Mouse (Mus musculus) limb, embryonic 15.5 days (tissue): ENCODE results near the gene Gm9958. TPM values are rescaled to one million over a fixed set of nuclear protein-coding genes. Genes with fewer than 3 reads are reported as not detected.
A peak's percentile ranks its signal among the peaks of the same experiment; 100 is the strongest.

ENCODE experiments used
- ATAC-seq: fragments of 200-750 bp; cut with Nextera tagmentation; 2 replicates; pipeline ENCODE4 v1.8.0; 2017; ENCODE audit warnings: low read depth, moderate TSS enrichment; ENCODE audit not compliant: insufficient number of reproducible peaks, low FRiP score, low TSS enrichment
- H3K27ac ChIP-seq: fragments of 300-500 bp; sonication (generic); 2 replicates; pipeline ENCODE4 v1.5.1; 2015; ENCODE audit warnings: moderate library complexity, mild to moderate bottlenecking, inconsistent platforms
- H3K27me3 ChIP-seq: fragments of 300-500 bp; sonication (generic); 2 replicates; pipeline ENCODE4 v1.6.1; 2015; ENCODE audit warnings: inconsistent platforms
- H3K36me3 ChIP-seq: fragments of 300-500 bp; sonication (generic); 2 replicates; pipeline ENCODE4 v1.6.1; 2015; ENCODE audit warnings: inconsistent platforms
- H3K4me1 ChIP-seq: fragments of 300-500 bp; sonication (generic); 2 replicates; pipeline ENCODE4 v1.6.1; 2015; ENCODE audit warnings: inconsistent platforms
- H3K4me2 ChIP-seq: fragments of 300-500 bp; sonication (generic); 2 replicates; pipeline ENCODE4 v1.6.1; 2015; ENCODE audit warnings: mild to moderate bottlenecking, inconsistent platforms
- H3K4me3 ChIP-seq: fragments of 300-500 bp; sonication (generic); 2 replicates; pipeline ENCODE4 v1.5.1; 2015; ENCODE audit warnings: mild to moderate bottlenecking, inconsistent platforms
- H3K9ac ChIP-seq: fragments of 300-500 bp; sonication (generic); 2 replicates; pipeline ENCODE4 v1.6.1; 2015; ENCODE audit warnings: inconsistent platforms
- H3K9me3 ChIP-seq: fragments of 300-500 bp; sonication (generic); 2 replicates; pipeline ENCODE4 v1.6.1; 2016; ENCODE audit warnings: inconsistent platforms
- WGBS: fragments of 180-500 bp; shearing (Covaris S2); methylation state at CpG from one replicate; pipeline ENCODE4 v1.1.7; 2015; 5-methylcytosine and 5-hydroxymethylcytosine counted together
- polyA plus RNA-seq: library from polyadenylated mRNA; unstranded; fragments of >200 nt; fragmentation: Nextera tagmentation; extraction: Ambion mirVana; gene quantifications from 2 replicates; pipeline ENCODE4 v1.2.1, GENCODE M21; 2015

Gene Gm9958
- polyA plus RNA-seq, 1 experiment from 2014 or later, result 5.6 TPM

DNA sequence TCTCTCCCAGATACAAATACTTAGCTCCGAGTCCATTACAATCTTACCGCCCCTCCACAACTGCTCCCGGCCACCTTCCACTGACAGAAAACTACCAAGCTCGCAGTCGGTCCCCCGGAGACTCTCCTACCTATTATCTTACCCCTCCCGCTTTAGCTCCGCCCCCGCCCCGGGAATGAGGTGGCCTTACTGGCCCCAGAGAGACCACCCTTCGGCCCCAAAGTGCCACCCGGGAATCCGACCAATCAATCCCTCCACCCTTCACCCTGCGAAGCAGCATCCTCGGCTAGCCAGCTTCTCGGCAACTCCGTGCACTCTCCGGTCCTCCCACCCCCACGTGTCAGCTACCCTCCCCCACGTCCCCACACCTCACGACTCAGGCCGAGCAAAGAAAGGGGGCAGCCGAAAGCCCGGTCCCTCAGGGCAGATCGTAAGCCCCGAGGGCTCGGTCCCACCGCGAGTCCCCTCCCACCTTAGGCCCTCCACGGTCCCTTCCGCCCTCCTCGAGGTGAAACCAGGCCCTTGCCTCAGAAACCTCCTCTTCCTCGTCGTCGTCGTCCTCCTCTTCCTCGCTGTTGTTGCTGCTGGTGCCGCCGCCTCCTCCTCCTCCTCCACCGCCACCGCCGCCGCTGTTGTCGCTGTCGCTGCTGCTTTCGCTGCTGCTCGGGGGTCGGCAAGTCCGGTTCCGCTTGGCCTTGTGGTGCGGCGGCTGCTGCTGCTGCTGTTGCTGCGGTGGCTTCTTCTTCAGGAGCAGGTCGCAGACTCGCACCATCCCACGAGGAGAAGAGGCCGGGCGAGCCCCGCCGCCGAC, 1.7 kb upstream of the Gm9958 start:
- Histone ChIP-seq H3K36me3 (no peaks in the 10 kb centered on the region), H3K4me3 (peak overlapping the region; percentile 89), H3K4me2 (peak overlapping the region; percentile 60), H3K27me3 (no peaks in the 10 kb centered on the region), H3K9ac (peak overlapping the region; percentile 91), H3K27ac (peak overlapping the region; percentile 99), H3K4me1 (peaks cover 17% of the 10 kb centered on the region), H3K9me3 (no peaks in the 10 kb centered on the region)
- under 1% methylated on average over 49 of the region's 61 CpGs for WGBS
- ATAC-seq, result 0 out of 2 replicates have a peak, but pooled peaks have one; percentile 15

DNA sequence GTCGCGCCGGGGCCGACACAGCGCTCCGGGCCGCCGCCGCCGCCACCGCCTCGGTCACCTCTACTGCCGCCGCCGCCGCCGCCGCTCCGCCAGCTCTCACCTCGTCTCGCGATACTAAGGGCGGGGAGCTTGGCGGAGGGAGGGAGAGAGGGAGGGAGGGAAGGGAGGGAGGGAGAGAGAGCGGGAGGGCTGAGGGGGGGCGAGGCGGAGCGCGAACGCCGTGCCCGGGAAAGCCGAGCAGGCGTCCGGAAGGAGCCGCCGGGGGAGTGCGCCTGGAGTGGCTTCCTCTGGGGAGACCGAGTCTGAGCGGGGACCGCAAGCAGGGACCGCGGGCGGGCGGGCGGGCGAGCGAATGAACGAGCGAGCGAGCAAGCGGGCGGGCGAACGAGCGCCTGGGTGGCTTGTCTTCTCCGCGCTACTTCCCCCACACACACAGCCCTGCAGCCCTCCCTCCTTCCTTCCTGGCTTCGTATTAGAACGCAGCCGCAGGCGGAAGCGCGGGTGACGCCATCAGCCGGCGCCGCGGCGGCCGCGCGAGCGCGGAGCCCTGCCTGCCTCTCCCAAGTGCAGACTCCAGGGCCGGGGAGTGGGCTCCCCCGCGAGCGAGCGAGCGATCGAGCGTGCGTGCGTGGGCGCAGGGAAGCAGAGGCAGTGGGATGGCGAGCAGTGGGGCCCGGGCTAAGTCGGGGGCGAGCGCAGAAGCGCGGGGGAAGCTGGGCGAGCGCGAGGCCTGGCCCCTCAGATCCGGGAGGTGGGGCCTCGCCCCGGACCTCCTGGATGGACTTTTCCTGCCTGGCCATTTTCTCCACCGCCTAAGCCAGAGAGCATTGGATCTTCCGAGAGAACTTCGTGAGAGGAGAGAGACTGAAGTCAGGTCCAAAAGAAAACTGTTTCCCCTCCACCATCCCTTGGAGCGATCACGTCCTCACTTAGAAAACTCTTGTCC, 610 bp upstream of the Gm9958 start, which contains the start of gene Ankrd17:
TSS of gene Ankrd17 (minus strand) at position 457 of the 946 bp plus-strand sequence.
- no peaks in the 10 kb centered on the region for H3K9me3 ChIP-seq
- H3K4me1 ChIP-seq, result peaks cover 17% of the 10 kb centered on the region
- under 1% methylated on average over 84 of the region's 104 CpGs for WGBS
- H3K9ac ChIP-seq, result peak within 1 kb of the TSS; percentile 91
- peak within 1 kb of the TSS; percentile 99 for H3K27ac ChIP-seq
- H3K36me3 ChIP-seq, result no peaks in the 10 kb centered on the region
- H3K27me3 ChIP-seq, result no peaks in the 10 kb centered on the region
- peak within 1 kb of the TSS; percentile 60 for H3K4me2 ChIP-seq
- ATAC-seq, result peak; percentile 96
- peak within 1 kb of the TSS; percentile 89 for H3K4me3 ChIP-seq

DNA sequence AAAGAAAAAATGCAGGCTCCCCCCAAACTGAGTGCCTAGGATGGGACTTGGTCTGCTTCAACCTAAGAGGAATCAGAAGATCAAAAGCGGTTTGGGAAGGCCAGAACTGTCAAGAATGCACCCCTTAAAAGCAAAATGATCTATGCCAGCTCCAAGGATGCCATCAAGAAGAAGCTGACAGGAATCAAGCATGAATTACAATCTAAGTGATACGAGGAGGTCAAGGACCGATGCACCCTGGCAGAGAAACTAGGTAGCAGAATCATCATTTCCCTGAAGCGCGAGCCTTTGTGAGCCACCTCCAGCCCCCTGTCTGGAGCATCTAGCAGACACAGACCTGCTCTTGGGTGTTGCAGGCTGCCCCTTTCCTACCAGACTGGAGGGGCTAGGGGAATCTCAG, 3.4 kb downstream of the Gm9958 start:
- no peak for ATAC-seq
- Histone ChIP-seq H3K36me3 (no peaks in the 10 kb centered on the region), H3K27ac (no peak overlapping the region), H3K4me3 (no peak overlapping the region), H3K4me2 (no peak overlapping the region), H3K9me3 (no peaks in the 10 kb centered on the region), H3K4me1 (peaks cover 4% of the 10 kb centered on the region; the same call in 1 of the 2 replicates), H3K9ac (no peak overlapping the region), H3K27me3 (no peaks in the 10 kb centered on the region)
- 92% methylated on average over 5 of the region's 5 CpGs for whole genome bisulfite sequencing

DNA sequence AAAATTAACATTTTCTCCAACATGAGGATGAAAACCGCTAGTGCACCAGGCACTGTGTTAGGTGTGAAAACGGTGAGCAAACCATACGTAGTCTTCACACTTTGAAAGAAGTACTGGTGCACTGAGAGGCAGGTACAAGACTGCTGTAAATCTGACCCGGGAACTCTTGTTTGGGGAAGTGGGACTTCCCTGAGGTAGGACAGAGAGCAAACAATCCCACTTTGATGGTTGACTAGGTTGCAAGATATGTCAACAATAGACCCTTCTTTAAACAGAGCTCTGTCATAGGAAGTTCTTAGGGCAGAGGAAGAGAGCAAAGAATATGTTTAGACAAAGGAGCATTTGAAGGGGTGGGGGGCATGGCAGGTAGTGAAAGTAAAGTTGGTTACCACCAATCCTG, 6.7 kb downstream of the Gm9958 start:
- no peak for ATAC-seq
- Histone ChIP-seq H3K27ac (no peak overlapping the region), H3K4me3 (no peak overlapping the region), H3K4me1 (no peaks in the 10 kb centered on the region), H3K9ac (no peak overlapping the region), H3K4me2 (no peak overlapping the region), H3K36me3 (no peaks in the 10 kb centered on the region), H3K27me3 (no peaks in the 10 kb centered on the region), H3K9me3 (no peaks in the 10 kb centered on the region)
- WGBS, result 90% methylated on average over 4 of the region's 4 CpGs

DNA sequence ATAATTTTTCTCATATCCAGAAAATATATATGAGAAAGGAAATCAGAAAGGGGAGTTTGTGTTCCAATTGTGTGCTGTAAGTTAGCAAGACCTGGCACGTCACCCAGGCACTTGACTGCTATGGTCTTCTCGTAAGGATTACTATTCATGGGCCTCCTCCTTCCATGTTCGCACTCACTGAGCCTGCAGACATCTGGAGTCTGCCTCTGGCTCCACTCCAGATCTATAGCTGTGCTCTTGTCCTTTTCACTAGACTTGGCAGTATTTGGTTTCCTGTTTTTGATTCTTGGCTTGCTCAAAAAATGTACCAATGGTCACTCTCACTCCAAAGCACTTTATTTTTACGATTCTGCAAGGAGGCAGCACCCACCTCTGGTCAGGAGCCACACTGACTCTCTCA, 14.5 kb downstream of the Gm9958 start:
- Histone ChIP-seq H3K9me3 (no peaks in the 10 kb centered on the region), H3K27me3 (no peaks in the 10 kb centered on the region), H3K4me2 (no peak overlapping the region), H3K27ac (no peak overlapping the region), H3K36me3 (no peaks in the 10 kb centered on the region), H3K9ac (no peak overlapping the region), H3K4me3 (no peak overlapping the region), H3K4me1 (no peaks in the 10 kb centered on the region)
- 48% methylated on average over 4 of the region's 4 CpGs for WGBS
- ATAC-seq, result no peak

DNA sequence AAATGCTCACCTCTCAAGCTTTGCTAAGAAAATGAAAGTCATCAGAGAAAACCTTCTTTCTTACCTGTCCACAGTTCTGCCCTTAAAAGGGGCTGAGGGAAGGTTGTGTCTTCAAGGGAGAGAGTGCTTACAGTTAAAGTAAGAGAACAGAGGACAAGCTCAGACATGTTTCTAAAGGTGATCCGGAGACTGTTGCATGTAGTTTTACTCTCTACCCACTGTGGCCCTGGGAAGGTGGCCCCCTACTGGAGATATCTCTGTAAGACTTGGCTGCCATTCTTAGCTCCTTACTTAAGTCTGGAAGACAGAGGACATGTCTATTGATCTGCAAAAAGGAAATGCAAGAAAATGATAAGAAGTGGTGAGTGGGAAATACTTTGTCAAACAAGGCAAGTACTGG, 16.1 kb downstream of the Gm9958 start:
- H3K4me1 ChIP-seq, result no peaks in the 10 kb centered on the region
- ATAC-seq, result no peak

DNA sequence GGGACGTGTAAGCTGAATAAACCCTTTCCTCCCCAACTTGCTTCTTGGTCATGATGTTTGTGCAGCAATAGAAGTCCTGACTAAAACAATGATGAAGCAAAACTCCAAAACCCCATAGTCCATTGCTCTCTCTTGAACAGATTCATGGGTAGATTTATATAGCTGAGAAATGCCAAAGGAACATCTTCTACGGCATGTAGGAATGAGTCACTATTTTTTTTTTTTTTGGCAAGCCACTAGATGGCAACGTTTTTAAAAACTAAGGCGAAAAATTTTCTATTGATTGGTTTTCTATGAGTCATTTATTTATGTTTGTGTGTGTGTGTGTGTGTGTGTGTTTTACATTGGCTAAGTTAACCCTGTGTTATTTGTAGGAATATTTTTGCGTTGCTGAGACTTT, 26.8 kb downstream of the Gm9958 start:
- H3K4me1 ChIP-seq, result no peaks in the 10 kb centered on the region
- ATAC-seq, result no peak
- no peak overlapping the region for H3K4me3 ChIP-seq
- H3K27ac ChIP-seq, result no peak overlapping the region
- no peak overlapping the region for H3K4me2 ChIP-seq
- H3K36me3 ChIP-seq, result no peaks in the 10 kb centered on the region
- no peaks in the 10 kb centered on the region for H3K9me3 ChIP-seq
- no peaks in the 10 kb centered on the region for H3K27me3 ChIP-seq
- no peak overlapping the region for H3K9ac ChIP-seq
- 56% methylated on average over 5 of the region's 5 CpGs for WGBS

More for the DNA sequence above, 16.1 kb downstream of the Gm9958 start:
- Histone ChIP-seq H3K36me3 (no peaks in the 10 kb centered on the region), H3K9ac (no peak overlapping the region), H3K4me2 (no peak overlapping the region), H3K27me3 (no peaks in the 10 kb centered on the region), H3K27ac (no peak overlapping the region), H3K4me3 (no peak overlapping the region), H3K9me3 (no peaks in the 10 kb centered on the region)
- WGBS, result 34% methylated on average over 1 of the region's 1 CpGs

DNA sequence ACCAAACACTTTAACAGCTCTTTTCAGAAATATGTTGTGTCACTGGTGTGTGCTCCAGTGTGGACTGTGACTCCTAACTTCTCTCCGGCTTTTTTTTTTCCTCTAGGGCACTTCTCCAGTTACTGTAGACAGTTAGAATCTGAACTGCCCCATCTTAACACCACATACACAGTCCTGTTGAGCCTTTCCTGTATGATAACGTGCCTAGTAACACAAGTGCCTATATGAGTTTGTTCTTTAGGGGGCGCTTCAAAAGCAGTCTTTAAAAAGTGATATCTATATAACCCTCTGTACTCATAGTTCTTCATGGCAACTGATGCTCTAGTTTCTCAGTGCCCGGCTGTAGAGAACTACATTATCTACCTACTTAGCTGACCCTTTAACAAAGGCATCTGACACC, 27.3 kb downstream of the Gm9958 start:
- H3K27me3 ChIP-seq, result no peaks in the 10 kb centered on the region
- no peak overlapping the region for H3K4me2 ChIP-seq
- H3K4me1 ChIP-seq, result no peaks in the 10 kb centered on the region
- no peak overlapping the region for H3K4me3 ChIP-seq
- no peak overlapping the region for H3K9ac ChIP-seq
- H3K36me3 ChIP-seq, result no peaks in the 10 kb centered on the region
- H3K27ac ChIP-seq, result no peak overlapping the region
- no peak for ATAC-seq
- WGBS, result 74% methylated on average over 4 of the region's 4 CpGs
- no peaks in the 10 kb centered on the region for H3K9me3 ChIP-seq

DNA sequence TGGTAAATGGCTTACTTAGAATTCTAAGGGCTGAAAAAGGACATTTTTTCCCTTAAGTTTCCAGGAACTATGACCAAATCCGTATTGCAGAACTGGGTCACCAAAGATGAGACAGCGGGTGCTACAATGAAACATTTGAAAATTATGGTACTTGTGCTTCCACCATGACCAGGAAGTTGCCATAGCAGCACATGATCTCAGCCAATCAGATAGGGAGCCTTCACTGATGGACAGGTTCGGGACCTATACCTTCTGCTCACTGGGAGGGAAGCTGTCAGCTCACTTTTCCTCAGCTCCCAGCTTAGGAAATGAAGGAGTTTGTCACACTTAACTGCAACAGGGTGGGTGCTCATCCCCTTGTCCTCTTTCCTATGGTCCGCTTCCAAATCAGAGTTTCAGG, 29.8 kb downstream of the Gm9958 start:
- WGBS, result 85% methylated on average over 4 of the region's 4 CpGs
- no peak overlapping the region for H3K4me2 ChIP-seq
- no peaks in the 10 kb centered on the region for H3K36me3 ChIP-seq
- H3K27me3 ChIP-seq, result no peaks in the 10 kb centered on the region
- no peak for ATAC-seq
- no peak overlapping the region for H3K27ac ChIP-seq
- H3K4me3 ChIP-seq, result no peak overlapping the region
- H3K9me3 ChIP-seq, result no peaks in the 10 kb centered on the region
- H3K4me1 ChIP-seq, result no peaks in the 10 kb centered on the region
- no peak overlapping the region for H3K9ac ChIP-seq

DNA sequence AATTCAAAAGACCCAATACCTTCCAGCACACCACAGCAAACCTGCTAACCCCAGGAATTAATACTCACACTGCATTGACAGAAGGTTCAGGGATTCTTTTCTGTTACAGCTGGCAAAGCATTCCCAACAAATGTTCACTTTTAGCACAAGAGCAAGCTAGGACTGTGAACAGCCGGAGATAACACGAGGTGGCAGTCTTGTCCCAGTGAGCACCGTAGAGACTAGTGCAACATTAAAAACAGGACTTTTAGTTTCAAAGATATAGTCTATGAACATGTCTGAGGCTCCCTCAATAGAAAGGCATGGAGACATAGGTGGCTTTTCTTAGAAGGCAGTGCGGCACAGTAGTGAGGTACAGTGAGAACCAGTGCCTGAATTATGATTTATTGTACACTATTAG, 38.2 kb downstream of the Gm9958 start:
- H3K4me1 ChIP-seq, result no peaks in the 10 kb centered on the region
- no peak for ATAC-seq
- no peak overlapping the region for H3K27ac ChIP-seq
- no peaks in the 10 kb centered on the region for H3K9me3 ChIP-seq
- H3K4me2 ChIP-seq, result no peak overlapping the region
- no peak overlapping the region for H3K9ac ChIP-seq
- H3K27me3 ChIP-seq, result no peaks in the 10 kb centered on the region
- no peak overlapping the region for H3K4me3 ChIP-seq
- no peaks in the 10 kb centered on the region for H3K36me3 ChIP-seq
- WGBS, result 77% methylated on average over 4 of the region's 4 CpGs

DNA sequence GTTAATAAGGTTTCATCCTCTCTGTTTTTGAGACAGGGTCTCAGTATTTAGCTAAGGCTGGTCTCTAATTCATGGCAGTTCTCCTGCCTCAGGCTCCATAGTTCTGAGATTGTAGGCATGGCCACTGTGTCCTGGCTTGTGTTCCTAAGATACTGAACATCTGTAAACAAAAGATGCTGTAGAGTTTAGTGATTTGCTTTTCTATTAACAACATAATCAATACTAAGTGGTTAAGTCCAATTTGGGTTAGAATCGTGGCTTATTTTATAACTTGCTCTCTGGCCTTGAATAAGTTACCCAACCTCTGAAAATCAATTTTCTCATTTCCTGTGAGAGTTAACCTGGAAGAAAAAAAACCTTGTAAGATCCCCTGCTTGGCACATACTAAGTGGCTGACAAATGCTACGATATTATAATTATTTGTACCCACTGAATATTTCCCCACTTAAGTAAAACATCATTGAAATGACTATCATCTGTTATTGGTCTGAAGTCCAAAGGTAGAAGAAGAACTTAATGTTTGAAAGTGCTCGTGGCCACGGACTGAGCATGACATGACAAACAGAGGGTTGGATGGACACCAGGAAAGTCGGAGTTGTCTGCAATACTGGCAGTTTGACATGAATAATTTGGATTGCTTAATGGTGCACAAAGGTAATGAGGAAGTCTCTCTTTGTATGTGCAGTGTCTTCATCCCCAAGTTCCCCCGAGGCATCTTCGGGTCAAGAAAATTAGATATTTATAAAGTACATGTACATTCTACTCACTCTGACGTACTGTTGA, 47.3 kb downstream of the Gm9958 start:
- 74% methylated on average over 8 of the region's 8 CpGs for WGBS
- no peak overlapping the region for H3K27ac ChIP-seq
- H3K4me2 ChIP-seq, result no peak overlapping the region
- no peaks in the 10 kb centered on the region for H3K36me3 ChIP-seq
- H3K9ac ChIP-seq, result no peak overlapping the region
- H3K9me3 ChIP-seq, result no peaks in the 10 kb centered on the region
- no peak overlapping the region for H3K4me3 ChIP-seq
- H3K27me3 ChIP-seq, result no peaks in the 10 kb centered on the region
- no peaks in the 10 kb centered on the region for H3K4me1 ChIP-seq
- no peak for ATAC-seq
